Mouse (Mus musculus) embryonic facial prominence, embryonic 13.5 days (tissue): ENCODE data around the gene H2-T23. TPM values are rescaled to one million over a fixed set of nuclear protein-coding genes. Genes with fewer than 3 reads are reported as not detected.
A peak's percentile ranks its signal among the peaks of the same experiment; 100 is the strongest.

Experiments used
- ATAC-seq: fragments of 200-750 bp; cut with Nextera tagmentation; 2 replicates; pipeline ENCODE4 v1.8.0; 2017; ENCODE audit warnings: low read depth; ENCODE audit not compliant: insufficient number of reproducible peaks, insufficient read depth, low FRiP score, low TSS enrichment
- H3K27ac ChIP-seq: fragments of 300-500 bp; sonication (generic); 2 replicates; pipeline ENCODE4 v1.5.1; 2015; ENCODE audit warnings: moderate library complexity, mild to moderate bottlenecking, inconsistent platforms
- H3K27me3 ChIP-seq: fragments of 300-500 bp; sonication (generic); 2 replicates; pipeline ENCODE4 v1.6.1; 2015; ENCODE audit warnings: mild to moderate bottlenecking, inconsistent platforms
- H3K36me3 ChIP-seq: fragments of 300-500 bp; sonication (generic); 2 replicates; pipeline ENCODE4 v1.6.1; 2015; ENCODE audit warnings: mild to moderate bottlenecking, inconsistent platforms
- H3K4me1 ChIP-seq: fragments of 300-500 bp; sonication (generic); 2 replicates; pipeline ENCODE4 v1.6.1; 2015; ENCODE audit warnings: inconsistent platforms
- H3K4me2 ChIP-seq: fragments of 300-500 bp; sonication (generic); 2 replicates; pipeline ENCODE4 v1.6.1; 2015; ENCODE audit warnings: moderate library complexity, mild to moderate bottlenecking, inconsistent platforms
- H3K4me3 ChIP-seq: fragments of 300-500 bp; sonication (generic); 2 replicates; pipeline ENCODE4 v1.5.1; 2015; ENCODE audit warnings: mild to moderate bottlenecking, inconsistent platforms
- H3K9ac ChIP-seq: fragments of 300-500 bp; sonication (generic); 2 replicates; pipeline ENCODE4 v1.6.1; 2015; ENCODE audit warnings: mild to moderate bottlenecking, inconsistent platforms
- H3K9me3 ChIP-seq: fragments of 300-500 bp; sonication (generic); 2 replicates; pipeline ENCODE4 v1.6.1; 2016; ENCODE audit warnings: inconsistent platforms
- WGBS: fragments of 180-500 bp; shearing (Covaris S2); methylation state at CpG from one replicate; pipeline ENCODE4 v1.1.7; 2015; ENCODE audit warnings: mixed read lengths; 5-methylcytosine and 5-hydroxymethylcytosine counted together
- polyA plus RNA-seq: library from polyadenylated mRNA; unstranded; fragments of >200 nt; fragmentation: Nextera tagmentation; extraction: Ambion mirVana; gene quantifications from 2 replicates; pipeline ENCODE4 v1.2.1, GENCODE M21; 2015

Gene H2-T23
- polyA plus RNA-seq, 1 experiment from 2014 or later: 18.8 TPM

DNA sequence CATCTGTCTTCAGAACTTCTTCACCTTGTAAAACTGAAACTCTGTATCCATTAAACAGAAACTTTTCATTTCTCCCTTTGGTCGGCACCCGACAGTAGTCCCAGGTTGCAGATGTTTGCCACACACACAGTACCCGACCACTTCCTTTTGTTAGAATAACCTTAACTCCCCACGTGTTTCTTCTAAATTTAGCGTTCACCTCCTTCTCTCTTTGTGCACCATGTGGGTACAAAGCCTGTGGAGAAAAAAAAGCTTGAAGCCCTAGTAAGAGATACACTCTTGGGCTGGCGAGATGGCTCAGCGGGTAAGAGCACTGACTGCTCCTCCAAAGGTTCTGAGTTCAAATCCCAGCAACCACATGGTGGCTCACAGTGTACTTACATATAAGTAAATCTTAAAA, 33.3 kb downstream of the H2-T23 start:
- no peak overlapping the region for H3K4me3 ChIP-seq
- no peaks in the 10 kb centered on the region for H3K36me3 ChIP-seq
- H3K27ac ChIP-seq: no peak overlapping the region
- peaks cover 19% of the 10 kb centered on the region for H3K4me1 ChIP-seq
- no peak for ATAC-seq
- WGBS: 82% methylated on average over 7 of the region's 7 CpGs
- H3K27me3 ChIP-seq: no peaks in the 10 kb centered on the region
- H3K9me3 ChIP-seq: no peaks in the 10 kb centered on the region
- H3K4me2 ChIP-seq: no peak overlapping the region
- no peak overlapping the region for H3K9ac ChIP-seq

DNA sequence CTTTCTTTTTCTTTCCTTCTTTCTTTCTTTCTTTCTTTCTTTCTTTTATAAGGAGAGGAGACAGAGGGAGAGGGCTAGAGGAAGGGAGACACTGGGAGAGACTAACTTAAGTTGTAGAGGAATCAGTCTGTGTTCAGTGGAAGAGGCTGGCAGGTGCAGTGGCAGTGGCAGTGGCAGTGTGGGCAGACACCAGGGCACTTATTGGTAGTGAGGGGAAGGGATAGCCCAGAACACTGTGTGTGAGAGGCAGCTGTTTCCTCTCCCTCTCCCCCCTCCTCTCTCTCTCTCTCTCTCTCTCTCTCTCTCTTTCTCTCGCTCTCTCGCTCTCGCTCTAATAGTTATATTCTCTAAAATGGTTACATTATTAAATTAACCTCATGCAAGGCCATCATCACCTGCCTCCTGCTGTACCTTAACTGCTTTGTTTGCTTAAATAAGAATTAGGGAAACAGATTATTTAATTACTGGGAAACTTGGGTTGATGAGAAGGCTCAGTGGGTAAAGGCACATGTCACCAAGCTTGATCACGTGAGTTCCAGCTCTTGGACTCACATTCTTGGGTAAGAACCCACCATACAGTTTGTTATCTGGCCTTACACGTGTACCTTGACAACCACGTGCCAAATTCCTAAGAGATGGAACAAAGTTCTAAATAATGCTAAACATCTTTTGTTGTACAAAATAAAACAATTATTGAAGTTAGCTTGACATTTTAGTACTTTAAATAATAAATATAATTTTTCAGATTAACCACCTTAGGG, 33.9 kb downstream of the H2-T23 start:
- Histone ChIP-seq H3K4me3 (no peak overlapping the region), H3K4me1 (peaks cover 19% of the 10 kb centered on the region), H3K27me3 (no peaks in the 10 kb centered on the region), H3K9ac (no peak overlapping the region), H3K36me3 (no peaks in the 10 kb centered on the region), H3K4me2 (no peak overlapping the region), H3K9me3 (no peaks in the 10 kb centered on the region), H3K27ac (no peak overlapping the region)
- 86% methylated on average over 6 of the region's 6 CpGs for WGBS
- ATAC-seq: no peak

DNA sequence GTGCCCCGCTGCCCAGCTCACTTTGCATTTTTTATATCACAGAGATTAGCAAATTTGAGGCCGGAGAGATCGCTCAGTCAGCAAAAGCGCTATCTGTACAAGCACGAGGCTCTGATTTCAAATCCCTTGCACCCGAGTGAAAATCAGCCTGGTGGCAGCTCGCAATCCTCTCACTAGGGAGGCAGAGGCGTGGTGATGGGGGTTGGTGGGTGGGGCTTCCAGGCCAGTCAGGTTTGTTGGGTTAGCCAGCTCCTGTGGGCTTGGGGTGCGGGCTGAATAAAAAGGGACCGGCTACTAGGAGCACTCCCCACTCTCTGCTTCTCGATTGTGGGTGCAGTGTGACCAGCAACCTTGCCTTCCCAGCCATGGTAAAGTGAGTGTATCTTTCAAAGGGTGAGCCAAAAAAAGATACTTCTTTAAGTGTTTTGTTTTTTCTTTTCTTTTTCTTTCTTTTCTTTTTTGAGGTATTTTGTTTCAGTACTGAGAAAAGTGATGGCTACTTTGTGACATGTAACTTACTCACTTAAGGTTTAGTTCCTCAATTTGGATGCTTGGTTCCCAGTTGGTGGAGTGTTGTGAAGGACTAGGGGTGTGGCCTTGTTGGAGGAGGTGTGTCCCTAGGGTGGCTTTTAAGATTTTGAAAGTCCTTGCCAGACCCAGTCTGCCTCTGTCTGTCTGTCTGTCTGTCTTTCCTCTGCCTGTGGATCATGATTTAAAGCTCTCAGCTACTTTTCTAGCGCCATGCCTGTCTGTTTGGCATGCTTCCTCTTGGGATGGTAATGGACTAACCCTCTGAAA, 34.7 kb downstream of the H2-T23 start:
- no peak for ATAC-seq
- Histone ChIP-seq H3K9ac (peak overlapping the region; percentile 40), H3K27me3 (no peaks in the 10 kb centered on the region), H3K4me1 (peaks cover 19% of the 10 kb centered on the region), H3K9me3 (no peaks in the 10 kb centered on the region), H3K4me3 (no peak overlapping the region), H3K36me3 (no peaks in the 10 kb centered on the region), H3K4me2 (no peak overlapping the region), H3K27ac (no peak overlapping the region)
- WGBS: 56% methylated on average over 12 of the region's 12 CpGs

DNA sequence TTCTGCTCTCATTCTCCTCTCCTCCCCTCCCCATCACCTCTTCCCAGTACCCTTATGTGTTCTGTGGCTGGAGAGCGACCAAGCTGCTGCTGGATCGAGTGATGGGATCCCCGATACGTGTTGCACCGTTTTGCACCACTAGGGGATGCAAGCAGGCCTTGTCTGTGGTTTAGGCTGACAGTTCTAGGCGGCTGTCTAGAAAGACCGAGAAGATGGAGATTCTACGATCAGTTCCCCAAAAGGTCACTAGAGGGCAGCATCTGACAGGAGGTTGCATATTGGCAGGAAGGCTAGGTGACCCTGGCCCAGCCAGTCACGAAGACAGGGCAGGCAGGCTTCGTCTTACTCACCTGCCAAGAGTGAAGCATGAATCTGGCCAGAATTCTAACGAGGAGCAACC, 35.7 kb downstream of the H2-T23 start:
- Histone ChIP-seq H3K27ac (no peak overlapping the region), H3K9ac (no peak overlapping the region), H3K4me1 (peaks cover 19% of the 10 kb centered on the region), H3K36me3 (no peaks in the 10 kb centered on the region), H3K9me3 (no peaks in the 10 kb centered on the region), H3K4me3 (no peak overlapping the region), H3K27me3 (no peaks in the 10 kb centered on the region), H3K4me2 (no peak overlapping the region)
- ATAC-seq: peak; percentile 49; the same call in 1 of the 2 replicates
- 1% methylated on average over 11 of the region's 11 CpGs for WGBS

DNA sequence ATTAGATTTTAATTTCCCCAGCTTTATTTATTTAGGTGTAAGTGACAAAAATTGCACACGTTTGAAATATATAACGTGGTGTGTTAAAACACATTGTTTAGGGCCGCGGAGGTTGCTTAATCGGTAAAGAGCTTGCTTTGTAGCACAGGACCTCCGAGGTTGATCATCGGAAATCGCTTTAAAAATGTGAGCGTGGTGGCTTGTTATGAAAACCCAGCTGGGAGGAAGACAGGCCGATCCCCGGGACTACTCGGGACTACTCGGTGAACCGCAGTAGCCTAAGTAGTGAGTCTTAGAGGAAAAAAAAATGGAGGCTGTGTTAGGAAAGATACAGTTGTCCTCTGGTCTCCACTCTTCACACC, 37.8 kb downstream of the H2-T23 start:
- H3K9me3 ChIP-seq: no peaks in the 10 kb centered on the region
- peaks cover 19% of the 10 kb centered on the region for H3K4me1 ChIP-seq
- peak overlapping the region; percentile 73 for H3K9ac ChIP-seq
- H3K27ac ChIP-seq: 0 out of 2 replicates have a peak overlapping the region, but pooled peaks have one; percentile 35
- WGBS: 3% methylated on average over 14 of the region's 14 CpGs
- peak overlapping the region; percentile 62 for H3K4me3 ChIP-seq
- H3K36me3 ChIP-seq: peaks cover under 1% of the 10 kb centered on the region
- H3K4me2 ChIP-seq: peak overlapping the region; percentile 79
- H3K27me3 ChIP-seq: no peaks in the 10 kb centered on the region
- no peak for ATAC-seq

- Histone ChIP-seq H3K36me3 (peaks cover 6% of the 10 kb centered on the region), H3K9ac (peak overlapping the region; percentile 73), H3K4me1 (peaks cover 19% of the 10 kb centered on the region), H3K27ac (0 out of 2 replicates have a peak overlapping the region, but pooled peaks have one; percentile 35), H3K4me3 (peak overlapping the region; percentile 62), H3K9me3 (no peaks in the 10 kb centered on the region), H3K4me2 (peak overlapping the region; percentile 79), H3K27me3 (no peaks in the 10 kb centered on the region)
- ATAC-seq: peak; percentile 44; the same call in 1 of the 2 replicates
- 3% methylated on average over 31 of the region's 31 CpGs for WGBS
These were observed 38.3 kb downstream of the H2-T23 start for GRCm38 (mm10) chr17:35994175-35994878.

- ATAC-seq: peak; percentile 73
- Histone ChIP-seq H3K9me3 (no peaks in the 10 kb centered on the region), H3K4me3 (peak overlapping the region; percentile 62; the same call in 1 of the 2 replicates), H3K4me1 (peaks cover 19% of the 10 kb centered on the region), H3K27ac (no peak overlapping the region), H3K4me2 (peak overlapping the region; percentile 79), H3K9ac (no peak overlapping the region), H3K27me3 (no peaks in the 10 kb centered on the region), H3K36me3 (peaks cover 13% of the 10 kb centered on the region)
- WGBS: 9% methylated on average over 17 of the region's 17 CpGs
These were observed 39.0 kb downstream of the H2-T23 start for GRCm38 (mm10) chr17:35993675-35994074.

GRCm38 (mm10) chr17:35991781-35992180, 40.9 kb downstream of the H2-T23 start:
- H3K9me3 ChIP-seq: no peaks in the 10 kb centered on the region
- no peaks in the 10 kb centered on the region for H3K27me3 ChIP-seq
- 45% methylated on average over 10 of the region's 10 CpGs for WGBS
- no peak overlapping the region for H3K4me3 ChIP-seq
- H3K9ac ChIP-seq: no peak overlapping the region
- no peak overlapping the region for H3K4me2 ChIP-seq
- H3K36me3 ChIP-seq: peaks cover 32% of the 10 kb centered on the region
- H3K27ac ChIP-seq: no peak overlapping the region
- no peak for ATAC-seq
- peaks cover 12% of the 10 kb centered on the region for H3K4me1 ChIP-seq

DNA sequence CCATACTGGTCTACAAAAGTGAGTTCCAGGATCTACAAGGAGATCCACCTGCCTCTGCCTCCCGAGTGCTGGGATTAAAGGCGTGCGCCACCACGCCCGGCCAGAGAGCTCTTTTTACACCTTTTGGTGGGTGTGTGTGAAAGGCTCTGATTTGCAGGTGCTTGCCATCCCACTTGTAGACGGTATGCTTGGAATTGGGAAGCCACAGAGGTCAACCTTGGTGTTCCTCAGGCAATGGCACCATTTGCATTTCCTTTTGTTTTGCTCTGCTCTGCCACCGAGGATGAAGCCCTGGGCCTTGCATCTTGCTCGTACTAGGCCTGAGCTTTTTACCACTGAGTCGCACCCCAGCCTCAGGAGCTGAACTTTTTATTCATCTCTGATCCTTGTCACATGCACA, 50.9 kb downstream of the H2-T23 start:
- Histone ChIP-seq H3K4me1 (peaks cover 20% of the 10 kb centered on the region), H3K27me3 (no peaks in the 10 kb centered on the region), H3K27ac (no peak overlapping the region), H3K9ac (peak overlapping the region; percentile 91), H3K4me2 (no peak overlapping the region), H3K4me3 (peak overlapping the region; percentile 97; the same call in 1 of the 2 replicates), H3K9me3 (no peaks in the 10 kb centered on the region), H3K36me3 (peaks cover 51% of the 10 kb centered on the region)
- WGBS: 93% methylated on average over 9 of the region's 9 CpGs
- no peak for ATAC-seq

DNA sequence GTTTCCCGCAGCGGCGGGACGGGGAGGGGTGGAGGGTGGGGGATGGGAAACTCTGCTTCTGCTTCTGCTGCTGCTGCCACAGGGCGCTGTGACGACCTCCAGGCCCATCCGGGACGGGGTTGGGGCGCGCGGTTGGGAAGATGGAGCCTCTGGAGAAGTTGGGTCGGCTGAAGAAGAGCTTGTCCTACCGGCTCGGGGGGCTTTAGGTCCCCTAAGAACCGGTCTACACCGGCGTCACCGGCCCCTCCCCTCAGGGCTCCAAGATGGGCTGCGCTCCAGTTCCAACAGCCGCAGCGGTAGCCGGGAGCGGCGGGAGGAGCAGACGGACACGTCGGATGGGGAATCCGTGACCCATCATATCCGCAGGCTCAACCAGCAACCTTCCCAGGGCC, 52.3 kb downstream of the H2-T23 start:
- Histone ChIP-seq H3K9ac (peak overlapping the region; percentile 91), H3K27me3 (no peaks in the 10 kb centered on the region), H3K4me3 (peak overlapping the region; percentile 97), H3K36me3 (peaks cover 42% of the 10 kb centered on the region), H3K4me2 (peak overlapping the region; percentile 83), H3K27ac (peak overlapping the region; percentile 97), H3K9me3 (no peaks in the 10 kb centered on the region), H3K4me1 (peaks cover 20% of the 10 kb centered on the region)
- ATAC-seq: peak; percentile 15; the same call in 1 of the 2 replicates
- 1% methylated on average over 26 of the region's 29 CpGs for WGBS
